Mouse (Mus musculus): ENCODE measurements around the gene Ssmem1. TPM values are rescaled to one million over a fixed set of nuclear protein-coding genes. Genes with fewer than 3 reads are reported as not detected.
A peak's percentile ranks its signal among the peaks of the same experiment; 100 is the strongest.

Gene Ssmem1
- polyA plus RNA-seq, 1 experiment = 0.05 TPM

DNA sequence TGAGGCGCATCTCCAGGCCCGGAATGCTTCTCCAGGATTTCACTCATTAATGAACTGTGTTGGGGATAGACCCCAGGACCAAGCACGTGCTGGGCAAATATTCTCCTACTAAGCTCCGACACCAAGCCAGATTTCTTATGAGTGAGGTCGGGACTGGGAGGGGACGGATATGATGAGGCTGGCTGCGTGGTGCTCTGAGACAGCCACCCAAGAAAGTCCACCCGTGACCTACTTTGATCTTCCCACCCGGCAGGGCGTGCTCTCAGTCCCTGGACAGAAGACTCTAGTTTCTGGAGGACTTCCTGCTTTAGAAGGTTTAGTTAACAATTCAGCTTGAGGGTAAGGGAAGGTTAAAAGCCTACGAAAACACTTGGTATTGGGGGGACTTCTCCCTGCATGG, 44.1 kb upstream of the Ssmem1 start:
- no peaks in the 10 kb centered on the region for H3K79me2 ChIP-seq (ENCODE audit: control insufficient read depth, insufficient read depth)
- no peak overlapping the region for H3ac ChIP-seq (ENCODE audit: control insufficient read depth, insufficient read length)
- TF ChIP-seq POLR2AphosphoS2 (IDR thresholded peaks at IDR 0.05; ENCODE audit: insufficient read length, low read depth) = no peak
- no peak for TF ChIP-seq REST (IDR thresholded peaks at IDR 0.05; ENCODE audit: insufficient read depth, insufficient read length)
- TF ChIP-seq USF1 (IDR thresholded peaks at IDR 0.05; ENCODE audit: low read depth) = no peak
- TF ChIP-seq TCF12 (IDR thresholded peaks at IDR 0.05; ENCODE audit: insufficient read depth, poor library complexity, severe bottlenecking) = no peak
- no peak for TF ChIP-seq MYOD1 (IDR thresholded peaks at IDR 0.05; ENCODE audit: control insufficient read depth in 1 of 3, insufficient read length in 2 of 3, low read depth in 2 of 3)

DNA sequence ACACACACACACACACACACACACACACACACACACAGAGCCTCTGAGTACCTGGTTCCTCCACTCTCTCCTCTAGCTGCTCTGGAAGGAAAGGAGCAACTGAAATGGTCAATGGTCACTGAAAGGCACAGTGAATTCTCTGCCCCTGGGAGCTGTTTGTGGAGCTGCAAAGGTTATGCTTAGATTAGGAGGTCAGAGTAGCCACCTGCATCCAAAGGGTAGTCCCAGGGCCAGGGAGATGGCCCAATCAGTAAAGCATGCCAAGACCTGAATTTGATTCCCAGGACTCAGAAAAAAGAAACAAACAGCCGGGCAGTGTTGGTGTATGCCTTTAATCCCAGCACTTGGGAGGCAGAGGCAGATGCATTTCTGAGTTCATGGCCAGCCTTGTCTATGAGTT, 41.6 kb upstream of the Ssmem1 start:
- Histone ChIP-seq H3K4me3 (no peak overlapping the region), H3K79me2 (ENCODE audit: control insufficient read depth, insufficient read depth) (no peaks in the 10 kb centered on the region), H3ac (ENCODE audit: control insufficient read depth, insufficient read length) (no peak overlapping the region), H3K4me2 (ENCODE audit: low read depth) (no peak overlapping the region), H3K27me3 (ENCODE audit: control insufficient read depth, insufficient read depth, insufficient read length) (no peaks in the 10 kb centered on the region), H3K36me3 (ENCODE audit: control insufficient read depth, insufficient read depth) (no peaks in the 10 kb centered on the region)
- TF ChIP-seq TCF3 (IDR thresholded peaks at IDR 0.05; ENCODE audit: insufficient read length, low read depth) (no peak), USF1 (IDR thresholded peaks at IDR 0.05; ENCODE audit: low read depth) (no peak), CEBPB (IDR thresholded peaks at IDR 0.05; ENCODE audit: insufficient read depth, poor library complexity, severe bottlenecking) (no peak), E2F4 (IDR thresholded peaks at IDR 0.05; ENCODE audit: insufficient read depth) (no peak), MYOG (IDR thresholded peaks at IDR 0.05; ENCODE audit: control insufficient read depth in 1 of 3, insufficient read depth in 1 of 3, insufficient read length in 2 of 3, low read depth in 2 of 3) (no peak), MAX (IDR thresholded peaks at IDR 0.05; ENCODE audit: low read depth) (no peak), POLR2A (IDR thresholded peaks at IDR 0.05; ENCODE audit: insufficient read length, low read depth) (no peak), TCF12 (IDR thresholded peaks at IDR 0.05; ENCODE audit: insufficient read depth, poor library complexity, severe bottlenecking) (no peak), POLR2AphosphoS2 (IDR thresholded peaks at IDR 0.05; ENCODE audit: insufficient read length, low read depth) (no peak), REST (IDR thresholded peaks at IDR 0.05; ENCODE audit: insufficient read depth, insufficient read length) (no peak), MYOD1 (IDR thresholded peaks at IDR 0.05; ENCODE audit: control insufficient read depth in 1 of 3, insufficient read length in 2 of 3, low read depth in 2 of 3) (no peak), SRF (IDR thresholded peaks at IDR 0.05; ENCODE audit: control insufficient read depth, insufficient read length, low read depth) (no peak)

More for the DNA sequence above, 44.1 kb upstream of the Ssmem1 start:
- Histone ChIP-seq H3K4me3 (no peak overlapping the region), H3K4me2 (ENCODE audit: low read depth) (no peak overlapping the region), H3K27me3 (ENCODE audit: control insufficient read depth, insufficient read depth, insufficient read length) (no peaks in the 10 kb centered on the region), H3K36me3 (ENCODE audit: control insufficient read depth, insufficient read depth) (no peaks in the 10 kb centered on the region)

DNA sequence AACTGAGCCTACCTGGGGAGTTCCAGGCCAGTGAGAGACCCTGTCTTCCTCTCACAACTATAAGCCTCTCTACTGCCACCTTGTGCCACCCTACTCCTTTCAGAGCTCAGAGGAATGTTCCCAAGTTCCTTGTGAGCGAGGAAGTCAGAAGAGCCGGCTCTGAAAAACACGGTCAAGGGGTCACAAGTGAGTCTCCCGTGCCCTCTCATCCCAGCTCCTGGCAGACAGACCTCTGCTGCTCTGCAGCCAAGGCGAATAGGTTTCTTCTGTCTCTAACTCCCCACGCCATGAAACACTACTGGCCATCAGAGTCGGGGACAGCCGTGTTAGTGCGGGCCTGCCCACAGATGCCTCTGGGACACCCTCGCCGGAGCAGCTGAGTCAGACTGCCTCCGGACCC, 41.0 kb upstream of the Ssmem1 start:
- Histone ChIP-seq H3K79me2 (ENCODE audit: control insufficient read depth, insufficient read depth) (no peaks in the 10 kb centered on the region), H3ac (ENCODE audit: control insufficient read depth, insufficient read length) (no peak overlapping the region), H3K27me3 (ENCODE audit: control insufficient read depth, insufficient read depth, insufficient read length) (no peaks in the 10 kb centered on the region), H3K4me3 (no peak overlapping the region), H3K36me3 (ENCODE audit: control insufficient read depth, insufficient read depth) (no peaks in the 10 kb centered on the region), H3K4me2 (ENCODE audit: low read depth) (peak overlapping the region; percentile 69)
- TF ChIP-seq TCF12 (IDR thresholded peaks at IDR 0.05; ENCODE audit: insufficient read depth, poor library complexity, severe bottlenecking) (no peak), MYOG (IDR thresholded peaks at IDR 0.05; ENCODE audit: control insufficient read depth in 1 of 3, insufficient read depth in 1 of 3, insufficient read length in 2 of 3, low read depth in 2 of 3) (no peak), MYOD1 (IDR thresholded peaks at IDR 0.05; ENCODE audit: control insufficient read depth in 1 of 3, insufficient read length in 2 of 3, low read depth in 2 of 3) (peak in 1 of 3 experiments; percentile 8)

DNA sequence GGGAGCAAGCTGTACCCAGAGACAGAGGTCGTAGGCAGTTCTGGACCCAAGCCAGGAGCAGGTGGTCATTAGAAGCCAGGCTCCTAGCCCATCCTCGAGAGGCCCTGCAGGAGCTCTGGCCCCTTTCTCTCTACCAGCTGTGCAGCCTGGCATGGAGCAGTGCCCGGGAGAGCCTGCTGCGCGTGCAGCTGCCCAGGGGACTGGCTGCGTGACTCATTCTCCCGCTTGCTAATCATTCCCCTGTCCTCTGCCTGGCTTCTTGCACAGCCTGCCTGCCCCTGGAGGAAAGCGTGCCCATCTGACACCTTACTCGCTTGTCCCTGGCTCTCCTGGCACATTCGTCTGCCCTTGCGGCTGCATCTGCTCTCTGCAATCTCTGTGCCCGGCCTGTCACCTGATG, 40.3 kb upstream of the Ssmem1 start:
- no peak overlapping the region for H3ac ChIP-seq (ENCODE audit: control insufficient read depth, insufficient read length)
- H3K4me3 ChIP-seq = no peak overlapping the region

DNA sequence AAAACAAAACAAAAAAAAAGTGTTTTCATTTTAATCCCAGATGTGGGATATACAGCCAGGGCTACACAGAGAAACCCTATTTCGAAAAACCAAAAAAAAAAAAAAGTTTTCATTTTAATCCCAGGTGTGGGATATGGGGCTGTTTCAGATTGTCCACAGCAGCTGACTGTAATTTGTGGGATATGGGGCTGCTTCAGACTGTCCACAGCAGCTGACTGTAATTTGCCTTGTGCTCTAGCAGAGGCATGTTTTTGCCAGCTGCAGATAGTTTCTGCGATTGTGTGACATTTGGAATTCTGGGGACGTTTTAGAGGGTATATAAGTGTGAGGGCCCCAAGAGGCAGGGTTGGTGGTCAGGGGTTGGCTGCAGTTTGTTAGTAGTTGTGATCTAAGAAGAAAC, 37.9 kb upstream of the Ssmem1 start:
- H3K36me3 ChIP-seq (ENCODE audit: control insufficient read depth, insufficient read depth) = no peaks in the 10 kb centered on the region

More for the DNA sequence above, 40.3 kb upstream of the Ssmem1 start:
- Histone ChIP-seq H3K79me2 (ENCODE audit: control insufficient read depth, insufficient read depth) (no peaks in the 10 kb centered on the region), H3K36me3 (ENCODE audit: control insufficient read depth, insufficient read depth) (no peaks in the 10 kb centered on the region), H3K4me2 (ENCODE audit: low read depth) (peak overlapping the region; percentile 69), H3K27me3 (ENCODE audit: control insufficient read depth, insufficient read depth, insufficient read length) (no peaks in the 10 kb centered on the region)
- no peak for TF ChIP-seq USF1 (IDR thresholded peaks at IDR 0.05; ENCODE audit: low read depth)
- peak; percentile 97 to 98 (median 98) for TF ChIP-seq MYOG (IDR thresholded peaks at IDR 0.05; ENCODE audit: control insufficient read depth in 1 of 3, insufficient read depth in 1 of 3, insufficient read length in 2 of 3, low read depth in 2 of 3)
- no peak for TF ChIP-seq REST (IDR thresholded peaks at IDR 0.05; ENCODE audit: insufficient read depth, insufficient read length)
- no peak for TF ChIP-seq SRF (IDR thresholded peaks at IDR 0.05; ENCODE audit: control insufficient read depth, insufficient read length, low read depth)
- peak in 2 of 3 experiments; percentile 95 to 96 for TF ChIP-seq MYOD1 (IDR thresholded peaks at IDR 0.05; ENCODE audit: control insufficient read depth in 1 of 3, insufficient read length in 2 of 3, low read depth in 2 of 3)
- TF ChIP-seq CEBPB (IDR thresholded peaks at IDR 0.05; ENCODE audit: insufficient read depth, poor library complexity, severe bottlenecking) = no peak
- no peak for TF ChIP-seq MAX (IDR thresholded peaks at IDR 0.05; ENCODE audit: low read depth)
- TF ChIP-seq POLR2AphosphoS2 (IDR thresholded peaks at IDR 0.05; ENCODE audit: insufficient read length, low read depth) = no peak
- TF ChIP-seq POLR2A (IDR thresholded peaks at IDR 0.05; ENCODE audit: insufficient read length, low read depth) = no peak
- TF ChIP-seq TCF12 (IDR thresholded peaks at IDR 0.05; ENCODE audit: insufficient read depth, poor library complexity, severe bottlenecking) = no peak
- peak; percentile 93 for TF ChIP-seq TCF3 (IDR thresholded peaks at IDR 0.05; ENCODE audit: insufficient read length, low read depth)
- no peak for TF ChIP-seq E2F4 (IDR thresholded peaks at IDR 0.05; ENCODE audit: insufficient read depth)

More for the DNA sequence above, 37.9 kb upstream of the Ssmem1 start:
- TF ChIP-seq USF1 (IDR thresholded peaks at IDR 0.05; ENCODE audit: low read depth) (no peak), POLR2A (IDR thresholded peaks at IDR 0.05; ENCODE audit: insufficient read length, low read depth) (no peak), MYOD1 (IDR thresholded peaks at IDR 0.05; ENCODE audit: control insufficient read depth in 1 of 3, insufficient read length in 2 of 3, low read depth in 2 of 3) (peak in 2 of 3 experiments; percentile 32 to 51), REST (IDR thresholded peaks at IDR 0.05; ENCODE audit: insufficient read depth, insufficient read length) (no peak), TCF3 (IDR thresholded peaks at IDR 0.05; ENCODE audit: insufficient read length, low read depth) (no peak), CEBPB (IDR thresholded peaks at IDR 0.05; ENCODE audit: insufficient read depth, poor library complexity, severe bottlenecking) (no peak), SRF (IDR thresholded peaks at IDR 0.05; ENCODE audit: control insufficient read depth, insufficient read length, low read depth) (no peak), E2F4 (IDR thresholded peaks at IDR 0.05; ENCODE audit: insufficient read depth) (no peak), MYOG (IDR thresholded peaks at IDR 0.05; ENCODE audit: control insufficient read depth in 1 of 3, insufficient read depth in 1 of 3, insufficient read length in 2 of 3, low read depth in 2 of 3) (peak in 1 of 3 experiments; percentile 22), POLR2AphosphoS2 (IDR thresholded peaks at IDR 0.05; ENCODE audit: insufficient read length, low read depth) (no peak), MAX (IDR thresholded peaks at IDR 0.05; ENCODE audit: low read depth) (no peak), TCF12 (IDR thresholded peaks at IDR 0.05; ENCODE audit: insufficient read depth, poor library complexity, severe bottlenecking) (peak; percentile 10)
- Histone ChIP-seq H3K27me3 (ENCODE audit: control insufficient read depth, insufficient read depth, insufficient read length) (no peaks in the 10 kb centered on the region), H3ac (ENCODE audit: control insufficient read depth, insufficient read length) (no peak overlapping the region), H3K4me3 (no peak overlapping the region), H3K4me2 (ENCODE audit: low read depth) (no peak overlapping the region), H3K79me2 (ENCODE audit: control insufficient read depth, insufficient read depth) (no peaks in the 10 kb centered on the region)
